Mouse (Mus musculus) C3H10T1/2 (cell line): ENCODE results near the gene Mrpl23. TPM values are rescaled to one million over a fixed set of nuclear protein-coding genes. Genes with fewer than 3 reads are reported as not detected.

Source experiments
- polyA plus RNA-seq, 2 experiments: library from polyadenylated mRNA; unstranded; fragments of >200 nt; fragmentation: generic; extraction: Trizol; gene quantifications; one replicate each; pipeline ENCODE4 v1.2.1; 2012; ENCODE audit warnings: missing spikeins in 2 of 2

Mrpl23 gene
- polyA plus RNA-seq = 100 to 1,000 TPM; 104 to 105 TPM

DNA sequence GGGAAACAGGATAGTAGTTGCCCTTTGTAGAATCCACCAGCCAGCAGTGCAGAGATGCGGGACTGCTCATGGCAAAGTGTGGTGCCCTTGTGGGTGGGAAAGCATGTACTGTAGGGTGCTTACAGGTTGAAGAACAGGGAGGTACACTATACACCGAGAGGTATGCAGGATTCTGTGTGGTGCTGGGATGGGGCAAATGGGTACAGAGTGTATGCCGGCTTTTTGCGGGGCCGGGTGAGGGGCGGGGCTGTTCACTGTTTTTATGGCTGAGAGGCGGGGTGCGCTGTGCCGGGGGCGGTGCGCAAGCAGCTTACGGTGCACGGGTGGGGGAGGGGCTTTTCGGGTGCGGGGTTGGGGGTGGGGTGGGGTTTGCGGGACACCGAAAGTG, at the start of gene Mrpl23:
Gene Mrpl23 (plus strand): TSS at position 16 of the 388 bp plus-strand sequence.

DNA sequence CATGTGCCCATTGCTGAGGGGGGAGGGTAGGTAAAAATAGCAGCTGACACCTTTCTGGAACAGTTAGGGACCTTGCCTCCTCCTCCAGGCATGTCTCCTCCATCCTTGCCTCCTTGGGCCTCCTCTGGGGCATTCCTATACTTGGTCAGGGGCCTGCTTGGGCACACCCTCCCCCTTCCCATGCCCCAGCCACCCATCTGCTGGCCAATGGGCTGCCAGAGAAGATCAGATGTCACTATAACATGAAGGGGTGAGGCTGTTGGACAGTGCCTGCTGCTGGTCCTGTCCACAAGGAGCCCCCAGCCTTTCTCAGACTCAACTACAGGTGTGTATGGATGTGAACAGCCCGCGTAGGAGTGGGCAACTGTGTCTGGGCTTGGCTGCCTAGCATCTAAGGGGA, 33.9 kb upstream of the Mrpl23 start, which contains the start of gene Tnnt3:
Gene Tnnt3 (plus strand): TSS at position 262 of the 400 bp plus-strand sequence.

Other genes starting within 250 kb of the Mrpl23 start
- gene Krtap5-1, start 235.6 kb upstream of the Mrpl23 start, polyA plus RNA-seq = not detected
- not detected for gene Krtap5-4, start 229.1 kb upstream of the Mrpl23 start, polyA plus RNA-seq
- gene Ifitm10, start 158.9 kb upstream of the Mrpl23 start, polyA plus RNA-seq = 1 to 10 TPM; 2.0 to 4.2 TPM
- under 1 TPM; 0.12 to 0.13 TPM for gene Gm49369, start 150.0 kb upstream of the Mrpl23 start, polyA plus RNA-seq
- gene Ctsd, start 144.6 kb upstream of the Mrpl23 start, polyA plus RNA-seq = 100 to 1,000 TPM; 348 to 485 TPM
- gene Syt8, start 97.8 kb upstream of the Mrpl23 start, polyA plus RNA-seq = 1 to 10 TPM; 1.6 TPM
- gene Tnni2, start 90.9 kb upstream of the Mrpl23 start, polyA plus RNA-seq = 1 to 10 TPM in 1 of 2 experiments, under 1 TPM in 1; 0.35 to 2.5 TPM
- gene Lsp1, start 71.9 kb upstream of the Mrpl23 start, polyA plus RNA-seq = 10 to 100 TPM; 10.9 to 46.7 TPM
- gene Tnnt3, start 33.9 kb upstream of the Mrpl23 start, polyA plus RNA-seq = 1 to 10 TPM in 1 of 2 experiments, under 1 TPM in 1; 0.05 to 2.6 TPM
- under 1 TPM; 0.02 to 0.98 TPM for gene Igf2, start 134.1 kb downstream of the Mrpl23 start, polyA plus RNA-seq
- under 1 TPM in 1 of 2 experiments, not detected in 1; 0.01 TPM for gene Gm49394, start 137.3 kb downstream of the Mrpl23 start, polyA plus RNA-seq
- not detected for gene Ins2, start 210.7 kb downstream of the Mrpl23 start, polyA plus RNA-seq